ENCODE assay signal across 13 mouse cellular contexts in genomic region chr12:111560286-111560685, GRCm38 (mm10). TPM values are rescaled to one million over a fixed set of nuclear protein-coding genes. Genes with fewer than 3 reads are reported as not detected.
DNase-seq lines count a peak whose midpoint lies in the region; ATAC-seq and TF ChIP-seq lines count a peak whose summit lies in the region.
"Had no signal": no experiment of that assay in that cellular context is flagged by ENCODE, and none has a peak within 500 bp of the region (broad histone marks: within the 10 kb centered on the region; RNA-seq: fewer than 3 reads in every experiment).

No protein-coding gene starts in this region.

- no peak overlapping the region for H3K4me3 ChIP-seq in hindbrain, embryonic 15.5 days
- no peak overlapping the region for H3K4me3 ChIP-seq in hindbrain, embryonic 10.5 days
- peak overlapping the region; percentile 57 for H3K4me3 ChIP-seq in thymus, adult 2 months (ENCODE audit: control insufficient read depth, insufficient read depth, low read length)
- H3K4me3 ChIP-seq in intestine, embryonic 16.5 days (ENCODE audit: low read length): no peak overlapping the region
- H3K4me3 ChIP-seq in kidney, embryonic 15.5 days (replicated peaks): no peak overlapping the region
- H3K4me3 ChIP-seq: midbrain, embryonic 10.5 days had no signal

- no peak for TF ChIP-seq POLR2A in thymus, adult 2 months (IDR thresholded peaks at IDR 0.05; ENCODE audit: control insufficient read depth, extremely low read depth, insufficient read depth, low read length, poor library complexity)

- H3K4me2 ChIP-seq in hindbrain, embryonic 15.5 days: peak overlapping the region; percentile 37
- peak overlapping the region; percentile 46; the same call in 1 of the 2 replicates for H3K4me2 ChIP-seq in intestine, embryonic 16.5 days (ENCODE audit: low read depth, low read length)
- no peak overlapping the region for H3K4me2 ChIP-seq in kidney, embryonic 15.5 days

- H3K27me3 ChIP-seq in hindbrain, embryonic 15.5 days: no peaks in the 10 kb centered on the region
- no peaks in the 10 kb centered on the region for H3K27me3 ChIP-seq in hindbrain, embryonic 10.5 days (ENCODE audit: insufficient read depth, poor library complexity, severe bottlenecking)
- no peaks in the 10 kb centered on the region for H3K27me3 ChIP-seq in thymus, adult 2 months (ENCODE audit: control insufficient read depth, insufficient read depth, low read length)
- H3K27me3 ChIP-seq in intestine, embryonic 16.5 days (replicated peaks; ENCODE audit: control insufficient read depth, insufficient read depth, low read length): no peaks in the 10 kb centered on the region
- H3K27me3 ChIP-seq in kidney, embryonic 15.5 days: no peaks in the 10 kb centered on the region

- no peaks in the 10 kb centered on the region for H3K36me3 ChIP-seq in hindbrain, embryonic 15.5 days
- no peaks in the 10 kb centered on the region for H3K36me3 ChIP-seq in hindbrain, embryonic 10.5 days
- no peaks in the 10 kb centered on the region for H3K36me3 ChIP-seq in thymus, adult 2 months (ENCODE audit: control insufficient read depth, insufficient read depth, low read length)
- H3K36me3 ChIP-seq in intestine, embryonic 16.5 days (ENCODE audit: control insufficient read depth, insufficient read depth, low read length): no peaks in the 10 kb centered on the region
- H3K36me3 ChIP-seq in kidney, embryonic 15.5 days: no peaks in the 10 kb centered on the region
- H3K36me3 ChIP-seq: midbrain, embryonic 10.5 days had no signal

- H3K9me3 ChIP-seq in hindbrain, embryonic 15.5 days: no peaks in the 10 kb centered on the region
- no peaks in the 10 kb centered on the region for H3K9me3 ChIP-seq in hindbrain, embryonic 10.5 days
- H3K9me3 ChIP-seq in intestine, embryonic 16.5 days (ENCODE audit: control insufficient read depth, low read length): no peaks in the 10 kb centered on the region
- no peaks in the 10 kb centered on the region for H3K9me3 ChIP-seq in kidney, embryonic 15.5 days (replicated peaks)
- H3K9me3 ChIP-seq: midbrain, embryonic 10.5 days had no signal

- peak overlapping the region; percentile 52 for H3K27ac ChIP-seq in hindbrain, embryonic 15.5 days (replicated peaks)
- H3K27ac ChIP-seq in hindbrain, embryonic 10.5 days: no peak overlapping the region; the same call in 1 of the 2 replicates
- no peak overlapping the region for H3K27ac ChIP-seq in thymus, adult 2 months (ENCODE audit: control insufficient read depth, insufficient read depth, low read length)
- no peak overlapping the region for H3K27ac ChIP-seq in intestine, embryonic 16.5 days (ENCODE audit: low read length)
- no peak overlapping the region for H3K27ac ChIP-seq in kidney, embryonic 15.5 days
- H3K27ac ChIP-seq: kidney, postnatal 0 days; midbrain, embryonic 10.5 days had no signal

- no peak for DNase-seq in hindbrain, embryonic 10.5 days (ENCODE audit: low spot score)
- DNase-seq in thymus, adult 2 months: no peak
- no peak for DNase-seq in thymus, postnatal 14 days
- DNase-seq in ovary, adult 18-20 months (ENCODE audit: low spot score): no peak
- no peak for DNase-seq in gastrocnemius, postnatal 4 days (ENCODE audit: low spot score in 2 of 2)
- DNase-seq: adrenal gland, adult 8-10 months; cerebellum, adult 8-10 months; lung, adult 2 months had no signal

- H3K4me1 ChIP-seq in hindbrain, embryonic 15.5 days (replicated peaks): peaks cover 12% of the 10 kb centered on the region; the same call in 1 of the 2 replicates
- peaks cover 15% of the 10 kb centered on the region for H3K4me1 ChIP-seq in hindbrain, embryonic 10.5 days (replicated peaks)
- peaks cover 9% of the 10 kb centered on the region; the same call in 1 of the 2 replicates for H3K4me1 ChIP-seq in thymus, adult 2 months (replicated peaks; ENCODE audit: control insufficient read depth, insufficient read depth, low read length)
- H3K4me1 ChIP-seq in intestine, embryonic 16.5 days (ENCODE audit: control insufficient read depth, insufficient read depth, low read length): no peaks in the 10 kb centered on the region
- no peaks in the 10 kb centered on the region for H3K4me1 ChIP-seq in kidney, embryonic 15.5 days

- 0 out of 2 replicates have a peak, but pooled peaks have one; percentile 51 for ATAC-seq in hindbrain, embryonic 15.5 days (ENCODE audit: low FRiP score, low read depth)
- no peak for ATAC-seq in intestine, embryonic 16.5 days
- ATAC-seq in kidney, embryonic 15.5 days (replicated peaks; ENCODE audit: low FRiP score): no peak

- 49% methylated on average over 5 of the region's 5 CpGs for WGBS in hindbrain, embryonic 15.5 days
- 74% methylated on average over 5 of the region's 5 CpGs for WGBS in hindbrain, embryonic 10.5 days
- 71% methylated on average over 5 of the region's 5 CpGs for WGBS in thymus, adult 2 months
- 68% methylated on average over 5 of the region's 5 CpGs for WGBS in intestine, embryonic 16.5 days
- WGBS in kidney, embryonic 15.5 days: 73% methylated on average over 5 of the region's 5 CpGs

- TF ChIP-seq CTCF in thymus, adult 2 months (IDR thresholded peaks at IDR 0.05; ENCODE audit: borderline replicate concordance, control insufficient read depth, extremely low read depth, insufficient read depth, low read length, poor library complexity): no peak

- no peak overlapping the region for H3K9ac ChIP-seq in hindbrain, embryonic 15.5 days
- H3K9ac ChIP-seq in intestine, embryonic 16.5 days (ENCODE audit: low read depth, low read length): no peak overlapping the region
- H3K9ac ChIP-seq in kidney, embryonic 15.5 days: no peak overlapping the region

RNA-seq across cellular contexts. Expression of gene Mark3, which starts 14.0 kb away (rescaled TPM):
- 52.2 and 52.3 TPM in 2 replicates for polyA plus RNA-seq in hindbrain, embryonic 15.5 days (2015; fragmentation: Nextera tagmentation; extraction: Ambion mirVana)
- polyA plus RNA-seq in hindbrain, embryonic 10.5 days (2016; fragmentation: Nextera tagmentation; extraction: Ambion mirVana): 49.3 and 52.7 TPM in 2 replicates
- polyA plus RNA-seq in thymus, adult 2 months (2012; rRNA removed): 45.9 and 47.7 TPM in 2 replicates
- 13.4 and 14.2 TPM in 2 replicates for polyA plus RNA-seq in intestine, embryonic 16.5 days (2015; fragmentation: Nextera tagmentation; extraction: Ambion mirVana)
- total RNA-seq in gastrocnemius, postnatal 4 days (2021): 10 to 100 TPM; 62.1 to 72.5 TPM
- 39.7 and 50.3 TPM in 2 replicates for polyA plus RNA-seq in kidney, embryonic 15.5 days (2015; fragmentation: Nextera tagmentation; extraction: Ambion mirVana)

RNA-seq across cellular contexts. Expression of gene Eif5, which starts 22.5 kb away (rescaled TPM):
- 490 and 510 TPM in 2 replicates for polyA plus RNA-seq in hindbrain, embryonic 15.5 days (2015; fragmentation: Nextera tagmentation; extraction: Ambion mirVana)
- polyA plus RNA-seq in hindbrain, embryonic 10.5 days (2016; fragmentation: Nextera tagmentation; extraction: Ambion mirVana): 570 and 710 TPM in 2 replicates
- polyA plus RNA-seq in thymus, adult 2 months (2012; rRNA removed): 88.0 and 124 TPM in 2 replicates
- polyA plus RNA-seq in intestine, embryonic 16.5 days (2015; fragmentation: Nextera tagmentation; extraction: Ambion mirVana): 523 and 531 TPM in 2 replicates
- 100 to 1,000 TPM; 157 to 160 TPM for total RNA-seq in gastrocnemius, postnatal 4 days (2021)
- polyA plus RNA-seq in kidney, embryonic 15.5 days (2015; fragmentation: Nextera tagmentation; extraction: Ambion mirVana): 577 and 624 TPM in 2 replicates
